In the genomic region with DNA sequence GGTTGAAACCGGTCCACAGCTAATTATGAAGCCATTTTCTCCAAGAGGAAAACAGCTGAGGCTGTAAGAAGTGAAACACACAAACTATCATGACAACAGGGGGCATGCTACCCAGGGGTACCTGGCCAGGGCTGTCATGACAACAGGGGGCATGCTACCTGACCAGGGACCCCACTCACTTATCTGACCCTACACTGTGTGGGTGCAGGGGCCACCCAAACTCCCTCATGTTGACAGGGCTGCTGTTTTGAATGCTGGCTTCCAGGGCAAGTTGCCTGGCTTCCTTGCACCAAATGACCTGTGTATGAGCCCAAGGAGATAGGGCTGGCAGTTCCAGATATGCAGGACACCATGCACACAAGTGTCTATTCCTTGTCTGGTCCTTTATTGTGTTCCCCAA, we compare ENCODE assay signal across 8 mouse cellular contexts. TPM values are rescaled to one million over a fixed set of nuclear protein-coding genes. Genes with fewer than 3 reads are reported as not detected.
DNase-seq lines count a peak whose midpoint lies in the region; ATAC-seq and TF ChIP-seq lines count a peak whose summit lies in the region.

No protein-coding gene starts in this region.

- TF ChIP-seq CTCF in G1E (IDR thresholded peaks at IDR 0.05; ENCODE audit: low read depth, low read length), result no peak

- no peaks in the 10 kb centered on the region for H3K27me3 ChIP-seq in heart, embryonic 13.5 days (replicated peaks)
- H3K27me3 ChIP-seq in G1E (ENCODE audit: insufficient read depth, low read length), result no peaks in the 10 kb centered on the region
- no peaks in the 10 kb centered on the region for H3K27me3 ChIP-seq in hindbrain, embryonic 10.5 days (ENCODE audit: insufficient read depth, poor library complexity, severe bottlenecking)
- H3K27me3 ChIP-seq in midbrain, embryonic 10.5 days (ENCODE audit: low read depth, poor library complexity, severe bottlenecking), result no peaks in the 10 kb centered on the region

- no peaks in the 10 kb centered on the region for H3K9me3 ChIP-seq in heart, embryonic 13.5 days
- no peaks in the 10 kb centered on the region for H3K9me3 ChIP-seq in G1E (replicated peaks)
- no peaks in the 10 kb centered on the region for H3K9me3 ChIP-seq in hindbrain, embryonic 10.5 days
- no peaks in the 10 kb centered on the region for H3K9me3 ChIP-seq in midbrain, embryonic 10.5 days (replicated peaks)

- peaks cover 50% of the 10 kb centered on the region for H3K36me3 ChIP-seq in heart, embryonic 13.5 days
- H3K36me3 ChIP-seq in G1E (replicated peaks), result peaks cover 80% of the 10 kb centered on the region
- peaks cover 67% of the 10 kb centered on the region for H3K36me3 ChIP-seq in hindbrain, embryonic 10.5 days
- H3K36me3 ChIP-seq in midbrain, embryonic 10.5 days, result peaks cover 59% of the 10 kb centered on the region

- H3K9ac ChIP-seq in heart, embryonic 13.5 days, result peak overlapping the region; percentile 93

- WGBS in heart, embryonic 13.5 days, result 89% methylated on average over 1 of the region's 1 CpGs
- WGBS in hindbrain, embryonic 10.5 days, result 94% methylated on average over 1 of the region's 1 CpGs
- WGBS in midbrain, embryonic 10.5 days, result 90% methylated on average over 1 of the region's 1 CpGs

- H3K4me2 ChIP-seq in heart, embryonic 13.5 days, result peak overlapping the region; percentile 77

- ATAC-seq in heart, embryonic 13.5 days (ENCODE audit: extremely low read depth, insufficient number of reproducible peaks, low FRiP score, low TSS enrichment), result no peak
- no peak for ATAC-seq in G1E (ENCODE audit: extremely low read depth, insufficient number of reproducible peaks, low FRiP score, poor library complexity, severe bottlenecking)

- no peak for DNase-seq in heart, postnatal 10 days
- DNase-seq in G1E (ENCODE audit: low spot score), result no peak
- no peak for DNase-seq in hindbrain, embryonic 10.5 days (ENCODE audit: low spot score)
- DNase-seq in midbrain, embryonic 10.5 days (ENCODE audit: low spot score), result no peak
- DNase-seq in thymus, postnatal 4 days, result no peak
- no peak for DNase-seq in adrenal gland, adult 18-20 months (ENCODE audit: low spot score in 2 of 2)
- DNase-seq in adrenal gland, postnatal 14 days, result no peak

- peaks cover 30% of the 10 kb centered on the region for H3K4me1 ChIP-seq in heart, embryonic 13.5 days
- H3K4me1 ChIP-seq in G1E (ENCODE audit: insufficient read depth, low read depth, low read length), result peaks cover 67% of the 10 kb centered on the region
- H3K4me1 ChIP-seq in hindbrain, embryonic 10.5 days (replicated peaks), result peaks cover 21% of the 10 kb centered on the region
- peaks cover 28% of the 10 kb centered on the region for H3K4me1 ChIP-seq in midbrain, embryonic 10.5 days

- intact Hi-C loops in heart, postnatal 10 days (cut with DNase I), result no loop called here

- H3K27ac ChIP-seq in heart, embryonic 13.5 days (replicated peaks), result no peak overlapping the region
- H3K27ac ChIP-seq in hindbrain, embryonic 10.5 days, result peak overlapping the region; percentile 97
- peak overlapping the region; percentile 97; the same call in 1 of the 2 replicates for H3K27ac ChIP-seq in midbrain, embryonic 10.5 days (replicated peaks)

- H3K4me3 ChIP-seq in heart, embryonic 13.5 days, result peak overlapping the region; percentile 80
- peak overlapping the region; percentile 78 for H3K4me3 ChIP-seq in G1E (ENCODE audit: low read depth, low read length)
- H3K4me3 ChIP-seq in hindbrain, embryonic 10.5 days, result peak overlapping the region; percentile 75
- peak overlapping the region; percentile 81 for H3K4me3 ChIP-seq in midbrain, embryonic 10.5 days

RNA-seq across cellular contexts. Expression of gene Gm38431, which starts 1.3 kb away (rescaled TPM):
- 1.6 and 1.7 TPM in 2 replicates for polyA plus RNA-seq in heart, embryonic 13.5 days (2015; fragmentation: Nextera tagmentation; extraction: Ambion mirVana)
- total RNA-seq in heart, postnatal 10 days (2021), result under 1 TPM; 0.64 to 0.77 TPM
- total RNA-seq in G1E (2014; fragmentation: Nextera tagmentation), result 95.6 and 162 TPM in 2 replicates
- 2.1 and 2.8 TPM in 2 replicates for total RNA-seq in G1E (2017)
- polyA plus RNA-seq in G1E (2012), result 382 and 444 TPM in 2 replicates
- 2.9 and 3.7 TPM in 2 replicates for polyA plus RNA-seq in hindbrain, embryonic 10.5 days (2016; fragmentation: Nextera tagmentation; extraction: Ambion mirVana)
- polyA plus RNA-seq in midbrain, embryonic 10.5 days (2016; fragmentation: Nextera tagmentation; extraction: Ambion mirVana), result 3.4 and 3.9 TPM in 2 replicates
- total RNA-seq in adrenal gland, adult 18-20 months (2021), result 1 to 10 TPM; 1.8 to 1.9 TPM
- total RNA-seq in adrenal gland, postnatal 14 days (2021), result 1.4 and 2.1 TPM in 2 replicates

RNA-seq across cellular contexts. Expression of gene Raver1, which starts 1.3 kb away (rescaled TPM):
- polyA plus RNA-seq in heart, embryonic 13.5 days (2015; fragmentation: Nextera tagmentation; extraction: Ambion mirVana), result 45.2 and 47.3 TPM in 2 replicates
- total RNA-seq in heart, postnatal 10 days (2021), result 10 to 100 TPM; 38.6 to 39.4 TPM
- total RNA-seq in G1E (2014; fragmentation: Nextera tagmentation) (35.1 and 72.2 TPM in 2 replicates), G1E (2017) (18.5 and 19.6 TPM in 2 replicates)
- polyA plus RNA-seq in G1E (2012), result 0.62 and 0.92 TPM in 2 replicates
- polyA plus RNA-seq in hindbrain, embryonic 10.5 days (2016; fragmentation: Nextera tagmentation; extraction: Ambion mirVana), result 94.3 and 103 TPM in 2 replicates
- polyA plus RNA-seq in midbrain, embryonic 10.5 days (2016; fragmentation: Nextera tagmentation; extraction: Ambion mirVana), result 95.4 and 102 TPM in 2 replicates
- 10 to 100 TPM; 42.9 to 47.1 TPM for total RNA-seq in adrenal gland, adult 18-20 months (2021)
- total RNA-seq in adrenal gland, postnatal 14 days (2021), result 52.8 and 60.7 TPM in 2 replicates

RNA-seq across cellular contexts. Expression of gene Fdx1l, which starts 17.1 kb away (rescaled TPM):
- 51.1 and 53.4 TPM in 2 replicates for polyA plus RNA-seq in heart, embryonic 13.5 days (2015; fragmentation: Nextera tagmentation; extraction: Ambion mirVana)
- 10 to 100 TPM; 29.3 to 31.7 TPM for total RNA-seq in heart, postnatal 10 days (2021)
- 52.4 and 58.5 TPM in 2 replicates for total RNA-seq in G1E (2014; fragmentation: Nextera tagmentation)
- total RNA-seq in G1E (2017), result 54.3 and 56.1 TPM in 2 replicates
- 30.6 and 31.0 TPM in 2 replicates for polyA plus RNA-seq in G1E (2012)
- 64.4 and 66.3 TPM in 2 replicates for polyA plus RNA-seq in hindbrain, embryonic 10.5 days (2016; fragmentation: Nextera tagmentation; extraction: Ambion mirVana)
- 57.1 and 66.7 TPM in 2 replicates for polyA plus RNA-seq in midbrain, embryonic 10.5 days (2016; fragmentation: Nextera tagmentation; extraction: Ambion mirVana)
- total RNA-seq in adrenal gland, adult 18-20 months (2021), result 10 to 100 TPM; 38.3 to 39.2 TPM
- total RNA-seq in adrenal gland, postnatal 14 days (2021), result 38.8 and 39.9 TPM in 2 replicates

RNA-seq across cellular contexts. Expression of gene Gm49373, which starts 17.6 kb away (rescaled TPM):
- polyA plus RNA-seq in heart, embryonic 13.5 days (2015; fragmentation: Nextera tagmentation; extraction: Ambion mirVana), result 0.36 and 0.55 TPM in 2 replicates
- under 1 TPM; 0.31 to 0.32 TPM for total RNA-seq in heart, postnatal 10 days (2021)
- total RNA-seq in G1E (2014; fragmentation: Nextera tagmentation), result 0.98 and 2.2 TPM in 2 replicates
- total RNA-seq in G1E (2017), result 0.33 and 1.0 TPM in 2 replicates
- polyA plus RNA-seq in G1E (2012), result 0.61 and 1.2 TPM in 2 replicates
- 1.0 and 1.4 TPM in 2 replicates for polyA plus RNA-seq in hindbrain, embryonic 10.5 days (2016; fragmentation: Nextera tagmentation; extraction: Ambion mirVana)
- 1.0 and 1.3 TPM in 2 replicates for polyA plus RNA-seq in midbrain, embryonic 10.5 days (2016; fragmentation: Nextera tagmentation; extraction: Ambion mirVana)
- under 1 TPM; 0.53 to 0.80 TPM for total RNA-seq in adrenal gland, adult 18-20 months (2021)
- 0.44 and 0.86 TPM in 2 replicates for total RNA-seq in adrenal gland, postnatal 14 days (2021)

RNA-seq across cellular contexts. Expression of gene Zglp1, which starts 23.6 kb away (rescaled TPM):
- 0.51 and 0.87 TPM in 2 replicates for polyA plus RNA-seq in heart, embryonic 13.5 days (2015; fragmentation: Nextera tagmentation; extraction: Ambion mirVana)
- not detected for total RNA-seq in heart, postnatal 10 days (2021)
- total RNA-seq in G1E (2014; fragmentation: Nextera tagmentation) (not detected in 2 replicates), G1E (2017) (not detected in 2 replicates)
- 4.0 and 4.5 TPM in 2 replicates for polyA plus RNA-seq in G1E (2012)
- 1.0 TPM in 2 replicates for polyA plus RNA-seq in hindbrain, embryonic 10.5 days (2016; fragmentation: Nextera tagmentation; extraction: Ambion mirVana)
- polyA plus RNA-seq in midbrain, embryonic 10.5 days (2016; fragmentation: Nextera tagmentation; extraction: Ambion mirVana), result 0.91 and 1.2 TPM in 2 replicates
- total RNA-seq in adrenal gland, adult 18-20 months (2021), result not detected
- not detected in 2 replicates for total RNA-seq in adrenal gland, postnatal 14 days (2021)
